Mouse (Mus musculus) urinary bladder, postnatal 10 days (tissue): ENCODE results near the gene Kdm4d.
"Not testable (repeated sequence)": the region's sequence is repeated elsewhere in the genome, so short reads cannot be mapped to it uniquely, and the experiment has no call there.

ENCODE experiments used
- DNase-seq: peaks from one replicate; pipeline ENCODE4 v3.0.0; 2022; ENCODE audit warnings: low spot score

Kdm4d gene

GRCm38 (mm10) chr9:14451120-14451519, 49.2 kb downstream of the Kdm4d start:
- not testable (repeated sequence) for DNase-seq

GRCm38 (mm10) chr9:14447086-14447485, 53.2 kb downstream of the Kdm4d start:
- DNase-seq, result not testable (repeated sequence)

DNA sequence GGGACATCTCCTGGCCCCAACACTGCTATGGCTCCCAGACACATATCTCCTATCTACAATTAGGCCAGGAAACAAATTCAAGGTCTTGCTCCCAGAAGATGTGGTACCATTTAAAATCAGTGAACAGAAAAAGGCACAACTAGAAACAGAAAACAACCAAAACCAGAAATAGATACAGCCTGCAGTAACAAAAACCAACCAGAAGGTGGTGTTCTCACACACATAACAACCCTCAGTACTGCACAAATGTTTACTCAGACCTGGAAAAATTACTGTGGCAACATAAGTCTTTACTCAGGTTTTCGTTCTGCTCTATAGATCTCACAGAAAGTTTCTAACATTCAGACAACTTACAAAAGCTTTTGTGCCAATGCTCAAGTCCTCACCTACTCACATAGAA, 59.9 kb downstream of the Kdm4d start:
- DNase-seq, result no peak

DNA sequence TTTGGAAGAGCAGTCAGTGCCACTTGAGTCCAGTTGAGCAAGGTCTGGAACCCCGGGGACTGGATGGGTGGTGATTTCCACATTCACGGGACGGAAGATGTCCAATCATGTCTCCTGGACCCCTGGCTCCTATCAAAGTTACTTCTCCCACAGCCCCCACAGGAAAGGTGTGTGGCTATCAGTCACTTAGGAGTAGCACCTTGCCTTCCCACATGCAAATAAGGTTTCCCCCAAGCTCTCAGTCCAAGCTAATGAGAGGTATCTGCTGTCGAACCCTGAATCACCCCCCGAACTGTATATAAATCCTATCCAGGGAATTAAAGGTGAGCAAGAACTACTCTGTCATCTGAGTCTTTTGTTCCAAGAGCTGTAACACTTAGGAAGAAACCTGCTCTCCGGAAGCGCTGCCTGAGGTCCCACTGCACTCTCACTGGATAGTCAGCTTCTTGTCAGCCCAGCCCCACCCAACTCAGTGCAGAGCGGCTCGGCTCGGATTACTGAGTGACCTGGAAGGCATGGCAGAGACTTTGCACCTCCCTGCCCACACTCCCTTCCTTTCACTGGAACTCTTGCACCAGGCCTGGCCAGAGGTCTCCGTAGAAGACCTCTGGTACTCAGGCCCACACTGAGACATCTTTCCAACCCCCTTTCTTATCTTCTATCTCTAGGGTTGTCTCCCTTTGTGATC, 66.9 kb downstream of the Kdm4d start:
- no peak for DNase-seq
